Mouse (Mus musculus): ENCODE results near the gene Spata5.

DNA sequence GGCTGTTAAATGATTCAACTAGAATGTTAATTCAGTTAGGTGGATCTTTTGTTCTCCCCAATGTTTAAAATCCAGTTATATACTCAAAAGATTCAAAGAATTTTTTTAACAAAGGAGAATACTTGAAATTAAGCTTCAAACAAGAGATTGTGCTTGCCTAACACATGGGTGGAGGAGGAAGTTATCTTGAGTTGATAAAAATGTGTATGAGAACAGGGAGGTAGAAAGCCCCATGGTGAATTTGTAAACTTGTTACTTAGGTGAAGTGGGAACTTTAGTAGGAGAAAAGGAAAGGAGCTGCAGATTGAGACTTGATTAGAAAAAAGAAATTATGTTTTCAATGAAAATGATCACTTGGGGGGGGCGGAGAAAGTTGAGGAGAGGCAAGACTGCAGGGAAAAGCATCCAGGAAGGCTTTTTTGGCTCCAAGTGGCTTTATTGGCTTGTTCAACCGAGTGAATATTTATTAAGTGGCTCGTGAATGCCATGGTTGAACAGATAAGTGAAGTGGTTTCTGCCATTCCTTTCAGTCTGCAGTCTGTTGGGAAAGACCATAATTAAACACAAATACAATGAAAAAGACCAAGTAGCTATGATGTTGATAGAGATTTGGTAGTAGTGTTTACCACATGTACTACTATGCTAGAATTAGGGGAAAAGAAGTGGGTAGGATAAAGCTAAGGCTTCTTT is 100.8 kb downstream of the Spata5 start:
- TF ChIP-seq CTCF (IDR thresholded peaks at IDR 0.05; ENCODE audit: low read depth), result no peak
- TF ChIP-seq EP300 (IDR thresholded peaks at IDR 0.05; ENCODE audit: low read depth), result no peak

All from heart, postnatal 0 days (tissue).